Mouse (Mus musculus) forebrain, postnatal 0 days (tissue): ENCODE data around the gene Olfr52. TPM values are rescaled to one million over a fixed set of nuclear protein-coding genes. Genes with fewer than 3 reads are reported as not detected.

Source experiments
- ATAC-seq: fragments of 200-750 bp; cut with Nextera tagmentation; 2 replicates; pipeline ENCODE4 v1.8.0; 2017; ENCODE audit warnings: mild to moderate bottlenecking, moderate library complexity
- DNase-seq: peaks from one replicate; pipeline ENCODE4 v3.0.0-alpha.2; 2015
- H3K27ac ChIP-seq: fragments of 300-500 bp; sonication (generic); 2 replicates; pipeline ENCODE4 v1.5.1; 2014; ENCODE audit warnings: low read depth, mild to moderate bottlenecking, antibody characterized with exemption, low read length, moderate library complexity, mixed read lengths
- H3K27me3 ChIP-seq: fragments of 300-500 bp; sonication (generic); 2 replicates; pipeline ENCODE4 v1.6.1; 2014; ENCODE audit warnings: mild to moderate bottlenecking, low read length, mixed read lengths; ENCODE audit not compliant: insufficient read depth
- H3K36me3 ChIP-seq: fragments of 300-500 bp; sonication (generic); 2 replicates; pipeline ENCODE4 v1.6.1; 2014; ENCODE audit warnings: mild to moderate bottlenecking, moderate library complexity; ENCODE audit not compliant: insufficient read depth
- H3K4me1 ChIP-seq: fragments of 300-500 bp; sonication (generic); 2 replicates; pipeline ENCODE4 v1.6.1; 2014; ENCODE audit warnings: antibody characterized with exemption; ENCODE audit not compliant: insufficient read depth
- H3K4me2 ChIP-seq: fragments of 300-500 bp; sonication (generic); 2 replicates; pipeline ENCODE4 v1.6.1; 2014; ENCODE audit warnings: low read depth, mild to moderate bottlenecking, moderate library complexity
- H3K4me3 ChIP-seq: fragments of 300-500 bp; sonication (generic); 2 replicates; pipeline ENCODE4 v1.5.1; 2014; ENCODE audit warnings: low read depth, low read length, mixed read lengths
- H3K9ac ChIP-seq: fragments of 300-500 bp; sonication (generic); 2 replicates; pipeline ENCODE4 v1.6.1; 2014; ENCODE audit warnings: mild to moderate bottlenecking
- H3K9me3 ChIP-seq: fragments of 300-500 bp; sonication (generic); 2 replicates; pipeline ENCODE4 v1.6.1; 2016; ENCODE audit warnings: low read length
- CTCF ChIP-seq: sonication (generic); IDR thresholded peaks from 2 replicates; pipeline ENCODE4 v1.5.1; 2016; ENCODE audit warnings: antibody characterized with exemption, control low read depth, low read depth
- WGBS: fragments of 180-500 bp; shearing (Covaris S2); extraction: QIAGEN DNeasy Blood & Tissue Kit; methylation state at CpG from one replicate; pipeline ENCODE4 v1.1.7; 2014; 5-methylcytosine and 5-hydroxymethylcytosine counted together
- polyA plus RNA-seq: library from polyadenylated mRNA; unstranded; fragments of >200 nt; fragmentation: Nextera tagmentation; extraction: Ambion mirVana; gene quantifications from 2 replicates; pipeline ENCODE4 v1.2.1, GENCODE M21; 2015
- total RNA-seq: library from RNA; depleted of rRNA; stranded (reverse); fragments of >200 nt; gene quantifications from 2 replicates; pipeline ENCODE4 v1.2.3, GENCODE M21; 2014; rRNA removed

Gene Olfr52
- total and polyA plus RNA-seq, 2 experiments from 2014 or later = not detected

- no peak within 1 kb of the TSS for H3K4me2 ChIP-seq
- 90% methylated on average over 2 of the region's 2 CpGs for WGBS
- no peaks in the 10 kb centered on the region for H3K9me3 ChIP-seq
- no peaks in the 10 kb centered on the region for H3K4me1 ChIP-seq
- H3K9ac ChIP-seq = no peak within 1 kb of the TSS
- DNase-seq (no peak), ATAC-seq (no peak)
- no peaks in the 10 kb centered on the region for H3K27me3 ChIP-seq
- no peak within 1 kb of the TSS for H3K27ac ChIP-seq
- H3K36me3 ChIP-seq = no peaks in the 10 kb centered on the region
- no peak within 1 kb of the TSS for H3K4me3 ChIP-seq
- no peak for TF ChIP-seq CTCF
Measured at GRCm38 (mm10) chr2:86167422-86167821, 18.1 kb downstream of the Olfr52 start, which contains the start of gene Olfr1043. Olfr1043 (minus strand) TSS chr2:86167522.

- Histone ChIP-seq H3K9me3 (no peaks in the 10 kb centered on the region), H3K4me1 (no peaks in the 10 kb centered on the region), H3K27me3 (no peaks in the 10 kb centered on the region), H3K4me3 (no peak within 1 kb of the TSS), H3K9ac (no peak within 1 kb of the TSS), H3K4me2 (no peak within 1 kb of the TSS), H3K36me3 (no peaks in the 10 kb centered on the region), H3K27ac (no peak within 1 kb of the TSS)
- 90% methylated on average over 2 of the region's 2 CpGs for WGBS
- ATAC-seq (no peak), DNase-seq (no peak)
- TF ChIP-seq CTCF = no peak
Measured at GRCm38 (mm10) chr2:86161738-86162137, 23.7 kb downstream of the Olfr52 start, which contains the start of gene Olfr1042. Olfr1042 (minus strand) TSS chr2:86161838.

GRCm38 (mm10) chr2:86146632-86147031 is 38.9 kb downstream of the Olfr52 start, which contains the start of gene Olfr1040:
Olfr1040 (minus strand) TSS chr2:86146732.
- Histone ChIP-seq H3K9me3 (no peaks in the 10 kb centered on the region), H3K36me3 (no peaks in the 10 kb centered on the region), H3K4me3 (no peak within 1 kb of the TSS), H3K27ac (no peak within 1 kb of the TSS), H3K27me3 (no peaks in the 10 kb centered on the region), H3K4me2 (no peak within 1 kb of the TSS), H3K9ac (no peak within 1 kb of the TSS), H3K4me1 (no peaks in the 10 kb centered on the region)
- DNase-seq (no peak), ATAC-seq (no peak)
- no peak for TF ChIP-seq CTCF
- 87% methylated on average over 1 of the region's 1 CpGs for WGBS

GRCm38 (mm10) chr2:86135828-86136227 is 49.7 kb downstream of the Olfr52 start, which contains the start of gene Olfr1039:
Olfr1039 (minus strand) TSS chr2:86135928.
- Histone ChIP-seq H3K4me1 (no peaks in the 10 kb centered on the region), H3K9me3 (no peaks in the 10 kb centered on the region), H3K4me2 (no peak within 1 kb of the TSS), H3K36me3 (no peaks in the 10 kb centered on the region), H3K4me3 (no peak within 1 kb of the TSS), H3K27me3 (no peaks in the 10 kb centered on the region), H3K27ac (no peak within 1 kb of the TSS), H3K9ac (no peak within 1 kb of the TSS)
- 94% methylated on average over 1 of the region's 1 CpGs for WGBS
- DNase-seq (no peak), ATAC-seq (no peak)
- no peak for TF ChIP-seq CTCF

Other genes with a start within 250 kb of the Olfr52 start
- not detected in 2 replicates for gene Olfr1028, start 235.2 kb downstream of the Olfr52 start, total RNA-seq
- not detected in 2 replicates for gene Olfr1028, start 235.2 kb downstream of the Olfr52 start, polyA plus RNA-seq
- gene Olfr1029, start 211.8 kb downstream of the Olfr52 start, total RNA-seq = not detected in 2 replicates
- not detected in 2 replicates for gene Olfr1029, start 211.8 kb downstream of the Olfr52 start, polyA plus RNA-seq
- not detected in 2 replicates for gene Olfr1030, start 206.4 kb downstream of the Olfr52 start, total RNA-seq
- not detected in 2 replicates for gene Olfr1030, start 206.4 kb downstream of the Olfr52 start, polyA plus RNA-seq
- gene Olfr1031, start 195.4 kb downstream of the Olfr52 start, total RNA-seq = not detected in 2 replicates
- not detected in 2 replicates for gene Olfr1031, start 195.4 kb downstream of the Olfr52 start, polyA plus RNA-seq
- not detected in 2 replicates for gene Olfr1032, start 180.1 kb downstream of the Olfr52 start, total RNA-seq
- not detected in 2 replicates for gene Olfr1032, start 180.1 kb downstream of the Olfr52 start, polyA plus RNA-seq
- 0.05 and 0.08 TPM in 2 replicates for gene Olfr1033, start 165.1 kb downstream of the Olfr52 start, total RNA-seq
- gene Olfr1033, start 165.1 kb downstream of the Olfr52 start, polyA plus RNA-seq = 1.1 and 1.2 TPM in 2 replicates
- gene Olfr1034, start 139.8 kb downstream of the Olfr52 start, total RNA-seq = not detected in 2 replicates
- gene Olfr1034, start 139.8 kb downstream of the Olfr52 start, polyA plus RNA-seq = not detected in 2 replicates
- not detected in 2 replicates for gene Olfr1036, start 111.7 kb downstream of the Olfr52 start, total RNA-seq
- gene Olfr1036, start 111.7 kb downstream of the Olfr52 start, polyA plus RNA-seq = not detected in 2 replicates
- not detected in 2 replicates for gene Olfr1037, start 98.3 kb downstream of the Olfr52 start, total RNA-seq
- gene Olfr1037, start 98.3 kb downstream of the Olfr52 start, polyA plus RNA-seq = not detected in 2 replicates
- not detected in 2 replicates for gene Olfr1039, start 49.8 kb downstream of the Olfr52 start, total RNA-seq
- gene Olfr1039, start 49.8 kb downstream of the Olfr52 start, polyA plus RNA-seq = not detected in 2 replicates
- not detected in 2 replicates for gene Olfr1040, start 39.0 kb downstream of the Olfr52 start, total RNA-seq
- not detected in 2 replicates for gene Olfr1040, start 39.0 kb downstream of the Olfr52 start, polyA plus RNA-seq
- gene Olfr1042, start 23.8 kb downstream of the Olfr52 start, total RNA-seq = not detected in 2 replicates
- gene Olfr1042, start 23.8 kb downstream of the Olfr52 start, polyA plus RNA-seq = not detected in 2 replicates
- not detected in 2 replicates for gene Olfr1043, start 18.2 kb downstream of the Olfr52 start, total RNA-seq
- not detected in 2 replicates for gene Olfr1043, start 18.2 kb downstream of the Olfr52 start, polyA plus RNA-seq
- not detected in 2 replicates for gene Olfr1044, start 7.9 kb downstream of the Olfr52 start, total RNA-seq
- not detected in 2 replicates for gene Olfr1044, start 7.9 kb downstream of the Olfr52 start, polyA plus RNA-seq
- not detected in 2 replicates for gene Olfr1045, start 17.3 kb upstream of the Olfr52 start, total RNA-seq
- not detected in 2 replicates for gene Olfr1045, start 17.3 kb upstream of the Olfr52 start, polyA plus RNA-seq
- gene Olfr1046, start 33.6 kb upstream of the Olfr52 start, total RNA-seq = not detected in 2 replicates
- not detected in 2 replicates for gene Olfr1046, start 33.6 kb upstream of the Olfr52 start, polyA plus RNA-seq
- not detected in 2 replicates for gene Olfr1047, start 45.7 kb upstream of the Olfr52 start, total RNA-seq
- not detected in 2 replicates for gene Olfr1047, start 45.7 kb upstream of the Olfr52 start, polyA plus RNA-seq
- gene Olfr1048, start 54.6 kb upstream of the Olfr52 start, total RNA-seq = not detected in 2 replicates
- gene Olfr1048, start 54.6 kb upstream of the Olfr52 start, polyA plus RNA-seq = not detected in 2 replicates
- not detected in 2 replicates for gene Olfr1049, start 72.6 kb upstream of the Olfr52 start, total RNA-seq
- not detected in 2 replicates for gene Olfr1049, start 72.6 kb upstream of the Olfr52 start, polyA plus RNA-seq
- not detected in 2 replicates for gene Olfr1051, start 93.4 kb upstream of the Olfr52 start, total RNA-seq
- gene Olfr1051, start 93.4 kb upstream of the Olfr52 start, polyA plus RNA-seq = not detected in 2 replicates
- gene Olfr1052, start 106.8 kb upstream of the Olfr52 start, total RNA-seq = not detected in 2 replicates
- gene Olfr1052, start 106.8 kb upstream of the Olfr52 start, polyA plus RNA-seq = not detected in 2 replicates
- gene Olfr1053, start 129.6 kb upstream of the Olfr52 start, total RNA-seq = not detected in 2 replicates
- gene Olfr1053, start 129.6 kb upstream of the Olfr52 start, polyA plus RNA-seq = not detected in 2 replicates
- gene Olfr1054, start 149.8 kb upstream of the Olfr52 start, total RNA-seq = not detected in 2 replicates
- not detected in 2 replicates for gene Olfr1054, start 149.8 kb upstream of the Olfr52 start, polyA plus RNA-seq
- gene Olfr1055, start 164.6 kb upstream of the Olfr52 start, total RNA-seq = not detected in 2 replicates
- not detected in 2 replicates for gene Olfr1055, start 164.6 kb upstream of the Olfr52 start, polyA plus RNA-seq
- not detected in 2 replicates for gene Olfr1056, start 176.8 kb upstream of the Olfr52 start, total RNA-seq
- not detected in 2 replicates for gene Olfr1056, start 176.8 kb upstream of the Olfr52 start, polyA plus RNA-seq
- gene Olfr1057, start 192.7 kb upstream of the Olfr52 start, total RNA-seq = not detected in 2 replicates
- gene Olfr1057, start 192.7 kb upstream of the Olfr52 start, polyA plus RNA-seq = not detected in 2 replicates
- not detected in 2 replicates for gene Olfr1058, start 202.9 kb upstream of the Olfr52 start, total RNA-seq
- not detected in 2 replicates for gene Olfr1058, start 202.9 kb upstream of the Olfr52 start, polyA plus RNA-seq
- not detected in 2 replicates for gene Olfr1061, start 228.4 kb upstream of the Olfr52 start, total RNA-seq
- not detected in 2 replicates for gene Olfr1061, start 228.4 kb upstream of the Olfr52 start, polyA plus RNA-seq
- gene Olfr1062, start 241.1 kb upstream of the Olfr52 start, total RNA-seq = not detected in 2 replicates
- gene Olfr1062, start 241.1 kb upstream of the Olfr52 start, polyA plus RNA-seq = not detected in 2 replicates